Mouse (Mus musculus) thymus, postnatal 14 days (tissue): Measurements from ENCODE around the gene Meis2.

Experiments used
- DNase-seq: peaks from one replicate; pipeline ENCODE4 v3.0.0; 2021

The Meis2 gene

DNA sequence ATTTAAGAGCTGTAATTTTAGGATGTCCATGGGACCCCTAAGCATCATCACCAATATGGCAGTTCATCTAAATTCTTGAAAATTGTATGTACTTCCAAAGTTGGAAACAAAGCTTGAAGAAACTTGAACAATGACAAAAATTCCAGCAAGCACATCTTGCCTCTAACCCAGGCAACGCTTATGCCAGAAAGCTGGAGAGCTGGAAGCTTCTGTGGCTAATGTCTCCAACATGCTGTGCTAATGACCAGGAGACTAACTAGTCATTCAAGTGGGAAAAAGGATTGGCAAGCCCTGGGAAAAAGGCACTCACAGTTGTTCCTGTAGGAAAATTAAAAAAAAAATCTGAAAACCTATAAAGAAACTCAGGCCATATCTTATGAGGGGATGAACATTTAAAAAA is 127.7 kb downstream of the Meis2 start:
- no peak for DNase-seq

GRCm38 (mm10) chr2:115936786-115937185 is 128.9 kb downstream of the Meis2 start:
- DNase-seq, result no peak

DNA sequence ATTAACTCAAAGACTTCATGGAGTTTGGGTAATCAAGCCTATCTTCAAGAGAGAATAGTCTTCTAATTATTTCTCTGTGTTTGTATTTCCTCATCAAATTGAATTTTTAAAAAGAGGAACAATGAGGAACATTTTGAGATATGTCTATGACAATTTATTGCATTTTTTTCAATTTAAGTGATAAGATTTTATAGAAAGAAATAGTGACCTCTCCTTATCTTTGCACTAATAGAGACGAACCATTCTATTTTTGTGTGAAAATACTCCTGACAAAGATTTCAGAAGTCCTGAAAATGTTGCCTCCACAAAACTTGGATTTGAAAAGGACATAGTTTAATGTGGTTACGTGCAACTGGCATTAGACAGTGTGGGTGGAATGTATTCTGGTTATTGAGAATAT is 131.3 kb downstream of the Meis2 start:
- no peak for DNase-seq

DNA sequence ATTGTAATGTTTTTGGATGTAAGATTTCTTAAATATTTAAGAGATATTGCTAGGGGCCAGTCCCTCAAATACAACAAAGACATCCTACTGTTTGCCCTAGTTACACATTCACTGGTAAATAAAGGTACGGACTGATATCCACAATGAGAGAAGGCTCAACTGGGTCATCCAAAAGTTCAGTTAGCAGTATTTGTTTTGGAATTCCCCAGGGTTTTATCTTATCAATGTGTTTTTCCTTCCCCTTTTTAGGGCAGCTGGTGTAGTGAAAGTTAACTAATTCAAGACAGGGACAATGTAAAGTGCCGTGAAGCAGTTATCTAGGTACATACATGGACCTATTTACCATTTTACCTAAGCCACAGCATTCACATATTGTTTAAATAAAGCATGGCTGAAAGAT is 132.4 kb downstream of the Meis2 start:
- no peak for DNase-seq

DNA sequence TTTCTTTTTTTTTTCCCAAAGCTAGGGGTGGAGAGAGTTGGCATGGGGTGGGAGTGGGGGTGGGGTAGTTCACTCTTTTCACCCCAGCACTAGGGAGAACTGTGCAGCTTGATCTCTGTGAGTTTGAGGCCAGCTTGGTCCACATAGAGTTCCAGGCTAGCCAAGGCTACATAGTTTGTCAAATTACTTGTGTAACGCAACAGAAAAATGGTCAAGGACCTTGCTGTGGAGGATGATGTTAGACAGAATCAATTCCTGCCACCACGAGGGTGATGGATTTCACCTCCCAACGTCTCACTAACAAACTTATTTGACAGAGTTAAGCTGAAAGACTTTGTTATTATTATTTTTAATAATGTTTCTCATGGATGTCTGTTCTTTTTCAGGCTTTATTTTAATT is 139.9 kb downstream of the Meis2 start:
- DNase-seq, result no peak

DNA sequence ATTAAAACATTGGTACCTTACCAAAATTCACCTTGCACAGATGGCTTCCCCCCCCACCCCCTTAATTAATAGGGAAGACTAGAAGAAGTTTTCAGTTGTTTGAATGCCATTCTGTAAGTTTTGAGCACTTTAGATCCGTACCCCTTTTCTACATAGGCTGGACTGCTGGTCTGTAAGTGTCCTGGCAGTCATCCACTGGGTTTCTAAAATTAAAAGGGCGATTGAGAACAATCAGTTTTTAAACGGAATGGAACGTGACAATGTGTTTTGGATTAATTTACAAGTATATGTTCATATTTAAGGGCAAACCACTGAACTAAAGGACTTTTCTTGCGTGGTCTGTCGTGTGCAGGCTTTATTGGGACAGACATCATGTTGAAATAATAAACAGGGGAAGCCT is 141.2 kb downstream of the Meis2 start:
- DNase-seq, result no peak

DNA sequence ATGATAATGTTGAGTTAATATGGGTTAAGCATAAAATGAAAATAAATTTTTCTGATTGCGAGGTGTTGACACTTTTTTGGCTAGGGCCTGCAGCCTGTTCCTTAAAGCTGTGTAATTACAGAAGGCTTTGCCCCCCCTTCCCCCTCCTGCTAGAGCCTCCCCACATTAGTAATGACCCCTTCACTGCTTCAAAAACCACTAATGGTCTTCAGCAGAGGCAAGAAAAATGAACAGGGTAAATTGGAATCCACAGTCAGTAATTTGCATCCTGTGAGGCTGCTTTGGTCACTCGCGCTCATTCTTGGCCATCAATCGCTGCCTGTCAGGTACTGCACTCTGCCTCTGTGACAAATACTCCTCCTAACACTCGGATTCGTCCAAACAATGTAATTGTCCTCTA is 142.4 kb downstream of the Meis2 start:
- DNase-seq, result no peak

GRCm38 (mm10) chr2:115921687-115922086 is 144.0 kb downstream of the Meis2 start:
- DNase-seq, result no peak

GRCm38 (mm10) chr2:115920336-115920951 is 145.2 kb downstream of the Meis2 start:
- DNase-seq, result no peak

DNA sequence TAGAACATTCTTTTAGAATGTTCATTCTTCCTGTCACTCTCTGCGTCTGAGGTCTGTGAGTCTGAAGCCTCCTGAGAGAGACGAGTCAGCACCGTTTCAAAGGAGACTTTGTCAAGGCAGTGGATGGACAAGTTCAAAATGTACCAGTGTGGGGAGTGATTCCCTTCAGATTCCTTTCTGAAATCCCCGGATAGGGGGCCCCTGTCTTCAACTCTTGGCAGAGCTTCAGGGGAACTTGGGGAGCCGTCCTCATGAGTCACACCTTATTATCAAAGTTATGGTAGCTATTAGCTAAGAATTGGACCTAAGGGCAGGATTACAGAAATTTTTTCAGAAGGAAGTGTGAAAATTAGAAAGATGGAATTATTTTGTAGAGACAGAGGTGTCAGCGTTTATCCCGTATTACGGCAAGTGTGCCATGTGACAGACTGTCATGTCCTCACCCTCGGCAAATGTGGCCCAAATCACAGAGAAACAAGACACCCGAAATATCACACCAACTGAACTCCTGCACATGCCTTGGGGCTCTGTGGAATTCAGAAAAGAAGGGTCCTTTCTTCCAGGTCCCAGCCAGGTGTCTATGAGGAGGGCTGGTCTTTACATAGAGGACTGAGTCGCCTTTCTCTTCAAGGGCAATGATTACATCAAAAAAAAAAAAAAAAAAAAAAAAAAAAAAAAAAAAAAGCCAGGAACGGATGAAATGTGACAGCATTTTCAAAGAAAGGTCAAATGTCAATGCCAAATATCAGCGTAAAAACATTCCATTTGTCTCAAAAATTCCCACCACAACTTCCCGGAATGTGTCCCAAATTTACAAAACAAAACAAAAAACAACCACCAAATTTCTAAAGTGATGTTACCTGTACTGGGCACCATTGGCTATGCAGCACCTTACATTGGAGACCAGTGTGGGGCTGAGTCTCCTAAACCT is 146.2 kb downstream of the Meis2 start:
- no peak for DNase-seq

- no peak for DNase-seq
Measured at GRCm38 (mm10) chr2:115918561-115918960, 147.1 kb downstream of the Meis2 start.

GRCm38 (mm10) chr2:115914539-115914938 is 151.1 kb downstream of the Meis2 start:
- DNase-seq, result no peak

DNA sequence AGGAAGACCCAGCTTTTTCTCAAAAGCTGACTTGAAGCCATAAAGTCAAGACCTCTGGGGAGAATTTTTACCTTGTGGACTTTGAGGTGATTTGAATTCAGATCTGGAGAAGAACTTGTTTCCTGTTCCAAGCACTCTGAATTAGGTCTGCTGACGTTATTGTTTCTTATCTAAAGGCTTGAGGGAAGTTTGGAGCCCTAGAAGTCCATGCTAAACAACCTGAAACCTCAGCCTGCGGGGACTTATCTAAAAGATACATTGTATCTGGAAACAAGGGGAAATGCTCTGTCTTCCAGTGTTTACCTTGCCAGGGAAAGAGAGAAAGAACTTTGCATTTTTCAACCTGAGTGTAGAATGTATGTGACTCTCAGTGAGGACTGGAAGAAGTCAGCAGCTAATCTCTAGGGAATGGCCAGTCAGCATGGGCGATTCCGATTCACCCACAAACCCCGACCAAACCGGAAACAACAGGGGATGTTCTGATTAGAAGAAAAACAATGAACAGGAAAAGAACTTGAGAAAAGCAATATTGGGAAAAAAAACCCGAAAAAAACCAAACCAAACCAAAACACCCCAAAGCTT is 152.6 kb downstream of the Meis2 start:
- DNase-seq, result no peak

GRCm38 (mm10) chr2:115911913-115912642 is 153.6 kb downstream of the Meis2 start:
- DNase-seq, result no peak

DNA sequence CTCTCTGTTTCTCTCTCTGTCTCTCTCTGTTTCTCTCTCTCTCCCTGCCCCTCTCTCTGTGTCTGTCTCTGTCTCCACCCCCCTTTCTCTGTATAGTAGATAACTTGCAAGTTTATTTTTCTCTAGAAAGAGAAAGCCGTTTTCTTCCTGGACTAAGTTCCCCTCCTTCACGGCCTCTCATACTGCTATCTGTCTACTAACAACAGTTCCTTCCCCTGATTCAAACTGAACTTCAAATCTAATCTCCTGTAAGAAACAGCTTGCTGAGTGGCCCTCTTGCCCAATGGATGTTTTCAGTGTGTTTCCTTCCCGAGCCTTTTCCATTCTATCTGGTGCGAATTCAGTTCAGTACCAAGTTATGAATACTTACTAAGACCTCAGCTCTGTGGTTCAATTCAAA is 155.4 kb downstream of the Meis2 start:
- no peak for DNase-seq

DNA sequence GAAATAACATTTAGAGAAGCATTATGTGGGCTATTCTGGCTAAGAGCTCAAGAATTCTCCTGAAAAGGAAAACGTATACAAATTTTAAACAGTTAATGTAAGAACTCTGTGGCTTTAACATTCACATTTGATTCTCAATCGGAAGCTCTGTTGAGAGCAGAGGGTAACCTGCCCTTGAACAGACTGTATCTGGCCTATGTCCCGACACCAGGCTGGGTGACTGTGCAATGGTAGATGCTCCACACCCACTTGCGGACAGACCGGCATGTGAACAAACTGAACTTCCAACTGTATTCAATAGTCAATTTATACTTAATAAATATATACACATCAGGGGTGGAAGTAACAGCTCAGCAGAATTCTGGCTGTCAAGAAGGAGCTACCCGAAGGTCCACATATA is 164.6 kb downstream of the Meis2 start:
- no peak for DNase-seq

GRCm38 (mm10) chr2:115897559-115897958 is 168.1 kb downstream of the Meis2 start:
- DNase-seq, result no peak

DNA sequence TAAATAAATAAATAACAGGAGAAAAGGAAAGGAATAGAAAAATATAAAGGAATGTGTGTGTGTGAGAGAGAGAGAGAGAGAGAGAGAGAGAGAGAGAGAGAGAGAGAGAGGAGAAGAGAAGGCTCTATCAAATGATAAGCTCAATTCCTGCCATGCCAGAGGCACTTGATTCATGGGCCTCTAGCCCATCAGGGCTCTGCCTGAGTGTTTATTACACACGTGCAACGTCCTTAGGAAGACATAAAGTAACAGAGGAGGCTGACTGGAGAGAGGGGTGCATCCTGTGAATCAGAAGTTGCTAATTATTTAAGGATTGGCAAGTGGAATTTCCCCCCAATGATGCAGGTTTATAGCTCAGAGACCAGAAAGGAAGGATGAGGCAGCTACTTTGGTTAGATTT is 168.6 kb downstream of the Meis2 start:
- DNase-seq, result no peak

DNA sequence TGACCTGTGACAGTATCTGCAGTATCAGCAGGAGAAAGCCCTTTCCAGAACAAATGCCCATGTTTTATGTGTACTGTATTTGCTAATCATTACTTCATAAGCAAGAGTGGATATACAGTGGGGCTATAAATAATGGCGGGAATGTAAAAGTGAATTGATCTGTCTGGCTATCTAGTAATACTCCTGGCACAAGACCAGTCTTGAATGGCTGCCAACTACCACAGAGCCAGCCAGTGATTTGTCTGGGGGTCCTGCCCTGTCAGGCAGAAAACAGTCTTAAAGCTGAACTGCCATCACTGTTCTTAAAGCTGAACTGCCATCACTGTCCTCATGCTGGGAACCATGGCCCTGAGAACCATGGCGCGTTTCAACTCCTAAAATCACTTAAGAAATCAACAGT is 169.9 kb downstream of the Meis2 start:
- DNase-seq, result no peak

DNA sequence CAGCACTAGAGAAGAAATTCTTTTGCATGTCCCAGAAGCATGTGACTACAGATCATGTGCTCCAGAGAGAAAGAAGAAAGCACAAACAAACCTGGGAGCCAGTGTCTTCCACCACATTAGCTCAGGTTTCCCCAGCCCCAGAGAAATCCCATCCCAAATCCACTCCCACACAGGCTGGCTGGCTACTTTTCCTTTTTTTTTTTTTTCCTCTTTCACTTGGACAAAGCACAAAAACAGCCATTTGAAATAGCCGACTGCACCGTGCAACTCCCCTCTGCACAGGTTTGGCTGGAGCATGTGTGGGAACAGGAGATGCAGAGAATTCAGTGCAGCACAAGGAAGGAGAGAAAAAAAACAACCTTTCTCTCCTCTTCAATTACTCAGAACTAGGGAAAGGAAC is 170.4 kb downstream of the Meis2 start:
- DNase-seq, result no peak

DNA sequence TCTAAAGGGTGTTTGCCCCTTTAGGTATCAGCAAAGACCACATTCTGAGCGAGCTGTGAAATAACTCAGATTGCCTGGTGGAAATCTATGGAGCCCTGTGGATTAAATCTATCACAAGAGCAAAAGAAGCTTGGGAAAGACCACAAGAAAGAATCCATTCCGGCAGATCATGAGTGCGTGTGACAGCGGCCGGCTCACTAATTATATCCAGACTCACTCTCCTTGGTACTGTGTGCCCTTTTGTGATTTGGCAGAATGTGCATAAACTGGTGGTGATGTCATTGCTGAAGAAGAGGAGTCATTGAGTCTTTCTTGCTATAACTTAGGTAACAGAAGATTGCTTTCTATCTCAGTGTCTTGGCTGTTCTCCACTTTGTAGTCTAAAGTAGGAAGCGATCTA is 172.5 kb downstream of the Meis2 start:
- DNase-seq, result no peak

GRCm38 (mm10) chr2:115890715-115891114 is 174.9 kb downstream of the Meis2 start:
- DNase-seq, result no peak

GRCm38 (mm10) chr2:115890030-115890429 is 175.6 kb downstream of the Meis2 start:
- DNase-seq, result no peak
